Comparison of ENCODE assay signal across 23 mouse cellular contexts in genomic region chr1:127319768-127320167, GRCm38 (mm10).
A peak's percentile ranks its signal among the peaks of the same experiment; 100 is the strongest.
DNase-seq lines count a peak whose midpoint lies in the region; ATAC-seq and TF ChIP-seq lines count a peak whose summit lies in the region.
"Had no signal": no experiment of that assay in that cellular context is flagged by ENCODE, and none has a peak within 500 bp of the region (broad histone marks: within the 10 kb centered on the region; RNA-seq: fewer than 3 reads in every experiment).

No protein-coding gene starts in this region.

- no peak for DNase-seq in frontal cortex, postnatal 14 days (ENCODE audit: low spot score in 2 of 2)
- peak; percentile 25 to 38 for DNase-seq in heart, postnatal 10 days
- DNase-seq in heart, adult 11 months, result no peak
- peak; percentile 33 for DNase-seq in thymus, adult 2 months
- no peak for DNase-seq in thymus, postnatal 0 days (ENCODE audit: low spot score)
- DNase-seq in embryo, embryonic 10 days (ENCODE audit: low spot score), result no peak
- no peak for DNase-seq in cerebellum, postnatal 14 days
- DNase-seq: adrenal gland, postnatal 10 days; cerebellum, adult 2 months; cerebellum, postnatal 36 days; gastrocnemius, postnatal 10 days; kidney, adult 9 months; lung, postnatal 36 days had no signal

- H3K27me3 ChIP-seq in thymus, adult 2 months (ENCODE audit: control insufficient read depth, insufficient read depth, low read length), result no peaks in the 10 kb centered on the region
- H3K27me3 ChIP-seq: intestine, embryonic 15.5 days; lung, embryonic 15.5 days; neural tube, embryonic 12.5 days had no signal

- peaks cover 50% of the 10 kb centered on the region for H3K4me1 ChIP-seq in thymus, adult 2 months (replicated peaks; ENCODE audit: control insufficient read depth, insufficient read depth, low read length)
- H3K4me1 ChIP-seq: intestine, embryonic 15.5 days; lung, embryonic 15.5 days had no signal

- no peak for TF ChIP-seq CTCF in thymus, adult 2 months (IDR thresholded peaks at IDR 0.05; ENCODE audit: borderline replicate concordance, control insufficient read depth, extremely low read depth, insufficient read depth, low read length, poor library complexity)

- WGBS in thymus, adult 2 months, result 11% methylated on average over 6 of the region's 6 CpGs

- no peaks in the 10 kb centered on the region; the same call in 1 of the 2 replicates for H3K36me3 ChIP-seq in thymus, adult 2 months (ENCODE audit: control insufficient read depth, insufficient read depth, low read length)
- H3K36me3 ChIP-seq: intestine, embryonic 15.5 days; neural tube, embryonic 12.5 days had no signal

- intact Hi-C loops in heart, postnatal 10 days (cut with DNase I), result loop anchor here (10.0 kb wide), 1 partner anchor 115 kb away; the partner anchor contains the start of gene Mgat5

- H3K4me3 ChIP-seq in thymus, adult 2 months (ENCODE audit: control insufficient read depth, insufficient read depth, low read length), result no peak overlapping the region
- H3K4me3 ChIP-seq: hindbrain, embryonic 10.5 days; intestine, embryonic 15.5 days; lung, embryonic 15.5 days; midbrain, embryonic 10.5 days; neural tube, embryonic 12.5 days had no signal

- TF ChIP-seq POLR2A in thymus, adult 2 months (IDR thresholded peaks at IDR 0.05; ENCODE audit: control insufficient read depth, extremely low read depth, insufficient read depth, low read length, poor library complexity), result no peak

- peak; percentile 81 for ATAC-seq in frontal cortex, adult (ENCODE audit: low TSS enrichment)
- ATAC-seq: activated CD4-positive, CD25-positive, alpha-beta regulatory T cell, adult 4 months; forebrain, embryonic 14.5 days; hindbrain, embryonic 16.5 days; intestine, embryonic 15.5 days had no signal

- peak overlapping the region; percentile 4; the same call in 1 of the 2 replicates for H3K27ac ChIP-seq in thymus, adult 2 months (ENCODE audit: control insufficient read depth, insufficient read depth, low read length)
- H3K27ac ChIP-seq: hindbrain, embryonic 10.5 days; intestine, embryonic 15.5 days; liver, embryonic 14.5 days; lung, embryonic 15.5 days; midbrain, embryonic 10.5 days; neural tube, embryonic 12.5 days had no signal

Comparison
In these comparisons a context has a peak if more than half of its experiments do, and no peak if none do; other contexts are left out.
1. DNase-seq: peak in heart, postnatal 10 days (2 of 2) and thymus, adult 2 months (single experiment); none in frontal cortex, postnatal 14 days (0 of 2), heart, adult 11 months (single experiment), thymus, postnatal 0 days (single experiment), embryo, embryonic 10 days (single experiment) and cerebellum, postnatal 14 days (0 of 2).